Mouse (Mus musculus) midbrain, postnatal 0 days (tissue): ENCODE results near the gene Vwa3b. TPM values are rescaled to one million over a fixed set of nuclear protein-coding genes. Genes with fewer than 3 reads are reported as not detected.

Experiments used
- ATAC-seq: fragments of 200-750 bp; cut with Nextera tagmentation; 2 replicates; pipeline ENCODE4 v1.8.0; 2017; ENCODE audit warnings: moderate number of reproducible peaks, mild to moderate bottlenecking, moderate TSS enrichment, moderate library complexity; ENCODE audit not compliant: low FRiP score
- DNase-seq: peaks from one replicate; pipeline ENCODE4 v3.0.0-alpha.2; 2015; ENCODE audit warnings: low spot score
- H3K27ac ChIP-seq: fragments of 300-500 bp; sonication (generic); 2 replicates; pipeline ENCODE4 v1.5.1; 2014; ENCODE audit warnings: low read depth, mild to moderate bottlenecking, low read length, mixed read lengths
- H3K27me3 ChIP-seq: fragments of 300-500 bp; sonication (generic); 2 replicates; pipeline ENCODE4 v1.6.1; 2014; ENCODE audit warnings: low read length, control low read depth, mixed read lengths; ENCODE audit not compliant: insufficient read depth
- H3K36me3 ChIP-seq: fragments of 300-500 bp; sonication (generic); 2 replicates; pipeline ENCODE4 v1.6.1; 2014; ENCODE audit warnings: low read length, control low read depth, mixed read lengths; ENCODE audit not compliant: insufficient read depth
- H3K4me1 ChIP-seq: fragments of 300-500 bp; sonication (generic); 2 replicates; pipeline ENCODE4 v1.6.1; 2014; ENCODE audit warnings: mild to moderate bottlenecking, control low read depth, antibody characterized with exemption, low read length, mixed read lengths; ENCODE audit not compliant: insufficient read depth
- H3K4me2 ChIP-seq: fragments of 300-500 bp; sonication (generic); 2 replicates; pipeline ENCODE4 v1.6.1; 2014; ENCODE audit warnings: low read depth, mild to moderate bottlenecking, low read length, mixed read lengths; ENCODE audit not compliant: poor library complexity, severe bottlenecking
- H3K4me3 ChIP-seq: fragments of 300-500 bp; sonication (generic); 2 replicates; pipeline ENCODE4 v1.5.1; 2014; ENCODE audit warnings: low read depth, mild to moderate bottlenecking, low read length, moderate library complexity
- H3K9ac ChIP-seq: fragments of 300-500 bp; sonication (generic); replicated peaks from 2 replicates; pipeline ENCODE4 v1.6.1; 2014; ENCODE audit warnings: mild to moderate bottlenecking, low read length, moderate library complexity, mixed read lengths; ENCODE audit not compliant: poor library complexity, severe bottlenecking
- H3K9me3 ChIP-seq: fragments of 300-500 bp; sonication (generic); 2 replicates; pipeline ENCODE4 v1.6.1; 2016; ENCODE audit warnings: low read length, control low read depth
- CTCF ChIP-seq: IDR thresholded peaks from 2 replicates; pipeline ENCODE4 v1.5.1; 2016; ENCODE audit warnings: antibody characterized with exemption, mild to moderate bottlenecking
- WGBS: fragments of 180-500 bp; shearing (Covaris S2); extraction: QIAGEN DNeasy Blood & Tissue Kit; methylation state at CpG from one replicate; pipeline ENCODE4 v1.1.7; 2014; 5-methylcytosine and 5-hydroxymethylcytosine counted together
- polyA plus RNA-seq: library from polyadenylated mRNA; unstranded; fragments of >200 nt; fragmentation: Nextera tagmentation; extraction: Ambion mirVana; gene quantifications from 2 replicates; pipeline ENCODE4 v1.2.1, GENCODE M21; 2015
- total RNA-seq: library from RNA; depleted of rRNA; stranded (reverse); fragments of >200 nt; gene quantifications from 2 replicates; pipeline ENCODE4 v1.2.3, GENCODE M21; 2014

The Vwa3b gene
- total and polyA plus RNA-seq, 2 experiments from 2014 or later, result 1.1 to 1.6 TPM

GRCm38 (mm10) chr1:37024736-37025135 is 1.7 kb upstream of the Vwa3b start:
- 95% methylated on average over 7 of the region's 7 CpGs for WGBS
- Histone ChIP-seq H3K4me1 (no peaks in the 10 kb centered on the region), H3K9me3 (no peaks in the 10 kb centered on the region), H3K4me3 (no peak overlapping the region), H3K36me3 (no peaks in the 10 kb centered on the region), H3K4me2 (no peak overlapping the region), H3K9ac (no peak overlapping the region), H3K27ac (no peak overlapping the region), H3K27me3 (no peaks in the 10 kb centered on the region)
- ATAC-seq (no peak), DNase-seq (no peak)
- no peak for TF ChIP-seq CTCF

GRCm38 (mm10) chr1:37025376-37025775 is 1.0 kb upstream of the Vwa3b start:
- no peak for ATAC-seq

GRCm38 (mm10) chr1:37026866-37027265 is 470 bp downstream of the Vwa3b start:
- TF ChIP-seq CTCF, result no peak
- Histone ChIP-seq H3K4me3 (no peak overlapping the region), H3K9ac (no peak overlapping the region), H3K4me2 (no peak overlapping the region), H3K4me1 (no peaks in the 10 kb centered on the region), H3K9me3 (no peaks in the 10 kb centered on the region), H3K27me3 (no peaks in the 10 kb centered on the region), H3K27ac (no peak overlapping the region), H3K36me3 (no peaks in the 10 kb centered on the region)
- no peak for ATAC-seq
- no peak for DNase-seq
- 79% methylated on average over 6 of the region's 6 CpGs for WGBS

More at GRCm38 (mm10) chr1:37025376-37025775, 1.0 kb upstream of the Vwa3b start:
- H3K4me3 ChIP-seq, result no peak overlapping the region
- TF ChIP-seq CTCF, result no peak
- H3K9me3 ChIP-seq, result no peaks in the 10 kb centered on the region
- H3K4me1 ChIP-seq, result no peaks in the 10 kb centered on the region
- H3K36me3 ChIP-seq, result no peaks in the 10 kb centered on the region
- no peak overlapping the region for H3K4me2 ChIP-seq
- DNase-seq, result no peak
- no peak overlapping the region for H3K9ac ChIP-seq
- 94% methylated on average over 1 of the region's 1 CpGs for WGBS
- no peak overlapping the region for H3K27ac ChIP-seq
- H3K27me3 ChIP-seq, result no peaks in the 10 kb centered on the region

- no peaks in the 10 kb centered on the region for H3K9me3 ChIP-seq
- H3K27ac ChIP-seq, result no peak overlapping the region
- H3K27me3 ChIP-seq, result no peaks in the 10 kb centered on the region
- H3K9ac ChIP-seq, result peak overlapping the region; percentile 50; the same call in 1 of the 2 replicates
- no peaks in the 10 kb centered on the region for H3K36me3 ChIP-seq
- DNase-seq (no peak), ATAC-seq (0 out of 2 replicates have a peak, but pooled peaks have one; percentile 13)
- peak overlapping the region; percentile 87 for H3K4me2 ChIP-seq
- peak overlapping the region; percentile 54 for H3K4me3 ChIP-seq
- H3K4me1 ChIP-seq, result no peaks in the 10 kb centered on the region
- 3% methylated on average over 18 of the region's 18 CpGs for WGBS
- TF ChIP-seq CTCF, result no peak
Observed at GRCm38 (mm10) chr1:37028439-37029153, 2.2 kb downstream of the Vwa3b start.

- 2% methylated on average over 26 of the region's 26 CpGs for WGBS
- Histone ChIP-seq H3K27ac (no peak overlapping the region), H3K9ac (peak overlapping the region; percentile 50; the same call in 1 of the 2 replicates), H3K4me3 (peak overlapping the region; percentile 54), H3K9me3 (no peaks in the 10 kb centered on the region), H3K4me1 (no peaks in the 10 kb centered on the region), H3K27me3 (no peaks in the 10 kb centered on the region), H3K4me2 (peak overlapping the region; percentile 87), H3K36me3 (no peaks in the 10 kb centered on the region)
- ATAC-seq (peak; percentile 94), DNase-seq (peak; percentile 90)
- TF ChIP-seq CTCF, result no peak
Observed at GRCm38 (mm10) chr1:37029154-37029907, 2.9 kb downstream of the Vwa3b start.

- no peak overlapping the region for H3K4me3 ChIP-seq
- WGBS, result 44% methylated on average over 5 of the region's 5 CpGs
Observed at GRCm38 (mm10) chr1:37029942-37030341, 3.5 kb downstream of the Vwa3b start.

More at GRCm38 (mm10) chr1:37029942-37030341, 3.5 kb downstream of the Vwa3b start:
- Histone ChIP-seq H3K36me3 (no peaks in the 10 kb centered on the region), H3K27me3 (no peaks in the 10 kb centered on the region), H3K4me2 (peak overlapping the region; percentile 87; the same call in 1 of the 2 replicates), H3K9ac (peak overlapping the region; percentile 50; the same call in 1 of the 2 replicates), H3K4me1 (no peaks in the 10 kb centered on the region), H3K9me3 (no peaks in the 10 kb centered on the region), H3K27ac (no peak overlapping the region)
- DNase-seq (no peak), ATAC-seq (no peak)
- TF ChIP-seq CTCF, result no peak
